Mouse (Mus musculus) limb, embryonic 14.5 days (tissue): ENCODE measurements around the gene Lsg1. TPM values are rescaled to one million over a fixed set of nuclear protein-coding genes. Genes with fewer than 3 reads are reported as not detected.

Experiments
- ATAC-seq: fragments of 200-750 bp; cut with Nextera tagmentation; 2 replicates; pipeline ENCODE4 v1.8.0; 2017; ENCODE audit warnings: low read depth, moderate number of reproducible peaks, moderate TSS enrichment; ENCODE audit not compliant: low FRiP score
- DNase-seq: peaks from one replicate; pipeline ENCODE4 v3.0.0-alpha.2; 2015; ENCODE audit warnings: low spot score
- H3K27ac ChIP-seq: fragments of 300-500 bp; sonication (generic); replicated peaks from 2 replicates; pipeline ENCODE4 v1.5.1; 2014; ENCODE audit warnings: low read depth, mild to moderate bottlenecking, low read length, moderate library complexity, mixed read lengths
- H3K27me3 ChIP-seq: fragments of 300-500 bp; sonication (generic); 2 replicates; pipeline ENCODE4 v1.6.1; 2014; ENCODE audit warnings: low read length, mixed read lengths; ENCODE audit not compliant: control insufficient read depth, insufficient read depth
- H3K36me3 ChIP-seq: fragments of 300-500 bp; sonication (generic); 2 replicates; pipeline ENCODE4 v1.6.1; 2014; ENCODE audit warnings: mild to moderate bottlenecking, low read length, moderate library complexity, mixed read lengths; ENCODE audit not compliant: control insufficient read depth, insufficient read depth
- H3K4me1 ChIP-seq: fragments of 300-500 bp; sonication (generic); 2 replicates; pipeline ENCODE4 v1.6.1; 2014; ENCODE audit warnings: antibody characterized with exemption, low read length, mixed read lengths; ENCODE audit not compliant: control insufficient read depth, insufficient read depth
- H3K4me2 ChIP-seq: fragments of 300-500 bp; sonication (generic); replicated peaks from 2 replicates; pipeline ENCODE4 v1.6.1; 2014; ENCODE audit warnings: low read depth, mild to moderate bottlenecking, low read length, moderate library complexity; ENCODE audit not compliant: severe bottlenecking
- H3K4me3 ChIP-seq: fragments of 300-500 bp; sonication (generic); replicated peaks from 2 replicates; pipeline ENCODE4 v1.5.1; 2014; ENCODE audit warnings: low read length
- H3K9ac ChIP-seq: fragments of 300-500 bp; sonication (generic); 2 replicates; pipeline ENCODE4 v1.6.1; 2014; ENCODE audit warnings: mild to moderate bottlenecking, low read depth, low read length, moderate library complexity; ENCODE audit not compliant: severe bottlenecking
- H3K9me3 ChIP-seq: fragments of 300-500 bp; sonication (generic); 2 replicates; pipeline ENCODE4 v1.6.1; 2016; ENCODE audit warnings: low read length; ENCODE audit not compliant: control insufficient read depth
- POLR2A ChIP-seq: fragments of 200-500 bp; IDR thresholded peaks from 2 replicates; pipeline ENCODE4 v1.8.0; 2012; ENCODE audit warnings: inconsistent platforms, mild to moderate bottlenecking, moderate library complexity, borderline replicate concordance; ENCODE audit not compliant: insufficient read depth, insufficient read length; ENCODE audit errors: extremely low read depth
- WGBS: fragments of 180-500 bp; shearing (Covaris S2); extraction: QIAGEN DNeasy Blood & Tissue Kit; methylation state at CpG from one replicate; pipeline ENCODE4 v1.1.7; 2014; 5-methylcytosine and 5-hydroxymethylcytosine counted together
- polyA plus RNA-seq, 2 experiments: library from polyadenylated mRNA; depleted of rRNA in 1 of 2; stranded (reverse) in 1 of 2; unstranded in 1 of 2; fragments of >200 nt; fragmentation: Nextera tagmentation in 1 of 2; extraction: Ambion mirVana in 1 of 2; gene quantifications; 2 replicates each; pipeline versions ENCODE4 v1.2.1 to v1.2.3; 2012 to 2014

The Lsg1 gene
- polyA plus RNA-seq, 2 experiments: 36.3 to 64.2 TPM

DNA sequence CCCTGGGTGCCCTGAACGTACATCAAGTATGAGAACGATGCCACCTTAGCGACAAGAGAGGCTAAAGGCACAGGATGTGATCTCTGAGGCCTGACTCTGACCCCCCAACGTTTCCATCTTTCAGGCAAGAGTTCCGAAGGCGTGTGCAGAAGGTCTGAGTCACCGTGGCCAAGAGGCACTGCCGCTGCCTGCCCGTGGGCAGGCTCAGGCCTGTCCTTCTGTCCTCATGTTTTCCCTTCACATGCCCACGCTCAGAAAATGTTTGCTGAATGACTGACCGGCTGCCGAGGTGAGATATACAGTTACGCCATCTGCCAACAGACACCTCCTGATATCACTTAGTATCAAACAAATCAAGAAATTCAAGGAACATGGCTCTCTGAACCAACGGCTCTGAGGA is 61.6 kb downstream of the Lsg1 start:
- Histone ChIP-seq H3K27ac (no peak overlapping the region), H3K27me3 (no peaks in the 10 kb centered on the region), H3K4me2 (no peak overlapping the region), H3K4me3 (no peak overlapping the region), H3K9ac (no peak overlapping the region), H3K9me3 (no peaks in the 10 kb centered on the region), H3K4me1 (no peaks in the 10 kb centered on the region), H3K36me3 (peaks cover 3% of the 10 kb centered on the region; the same call in 1 of the 2 replicates)
- ATAC-seq (no peak), DNase-seq (no peak)
- TF ChIP-seq POLR2A: no peak
- 77% methylated on average over 14 of the region's 14 CpGs for WGBS

DNA sequence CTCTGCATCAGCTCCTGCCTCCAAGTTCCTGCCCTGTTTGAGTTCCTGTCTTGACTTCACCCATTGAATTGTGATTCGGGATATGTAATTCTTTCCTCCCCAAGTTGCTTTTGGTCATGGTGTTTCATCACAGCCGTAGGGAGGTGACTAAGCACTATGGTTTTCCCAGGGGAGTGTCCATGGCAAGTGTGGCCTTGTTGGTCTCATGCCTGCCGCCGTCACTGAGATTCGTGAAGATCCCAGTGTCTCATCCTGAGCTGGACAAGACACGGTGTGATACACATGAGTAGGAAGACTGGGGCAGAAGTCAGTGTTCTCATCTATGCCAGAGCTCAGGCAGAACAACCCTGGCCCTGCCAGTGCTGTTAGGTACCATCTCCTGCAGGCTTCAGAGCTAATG is 62.9 kb downstream of the Lsg1 start:
- no peak overlapping the region for H3K27ac ChIP-seq
- 95% methylated on average over 6 of the region's 6 CpGs for WGBS

DNA sequence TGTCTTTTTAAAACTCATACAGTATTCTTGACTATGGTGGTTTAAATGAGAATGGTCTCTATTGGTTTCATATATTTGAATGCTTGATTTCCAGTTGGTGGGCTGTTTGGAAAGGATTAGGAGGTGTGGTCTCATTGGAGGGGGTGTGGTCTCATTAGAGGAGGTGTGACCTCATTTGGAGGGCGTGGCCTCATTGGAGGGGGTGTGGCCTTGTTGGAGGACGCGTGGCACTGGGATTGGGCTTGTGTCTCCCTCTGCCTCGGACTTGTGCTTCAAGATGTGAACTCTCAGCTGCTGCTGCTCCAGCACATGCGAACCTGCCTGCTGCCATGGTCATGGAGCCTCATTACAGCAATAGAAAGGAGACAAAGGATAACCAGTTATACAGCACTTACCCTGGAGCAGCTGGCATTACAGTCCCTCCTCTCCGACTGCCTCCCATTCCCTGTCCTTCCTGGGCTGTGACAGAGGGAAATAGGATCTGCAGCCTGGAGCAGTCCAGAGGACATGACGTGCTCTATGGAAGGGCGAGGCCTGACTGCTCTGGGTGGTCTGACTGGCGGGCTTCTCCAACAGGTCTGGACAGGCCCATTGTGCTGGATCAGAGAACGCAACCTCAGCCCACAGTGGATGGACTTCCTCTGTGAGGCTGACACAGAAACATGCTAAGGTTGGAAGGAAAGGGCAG is 65.0 kb downstream of the Lsg1 start:
- Histone ChIP-seq H3K27ac (no peak overlapping the region), H3K4me1 (peaks cover 4% of the 10 kb centered on the region; the same call in 1 of the 2 replicates), H3K4me3 (no peak overlapping the region), H3K9me3 (no peaks in the 10 kb centered on the region), H3K9ac (no peak overlapping the region), H3K36me3 (no peaks in the 10 kb centered on the region), H3K27me3 (no peaks in the 10 kb centered on the region), H3K4me2 (no peak overlapping the region)
- DNase-seq (no peak), ATAC-seq (no peak)
- WGBS: 66% methylated on average over 10 of the region's 10 CpGs
- no peak for TF ChIP-seq POLR2A

More for the DNA sequence above, 62.9 kb downstream of the Lsg1 start:
- no peak overlapping the region for H3K4me3 ChIP-seq
- H3K9ac ChIP-seq: no peak overlapping the region
- no peak for DNase-seq
- no peaks in the 10 kb centered on the region for H3K9me3 ChIP-seq
- H3K27me3 ChIP-seq: no peaks in the 10 kb centered on the region
- no peak overlapping the region for H3K4me2 ChIP-seq
- no peak for ATAC-seq
- TF ChIP-seq POLR2A: no peak
- peaks cover 3% of the 10 kb centered on the region; the same call in 1 of the 2 replicates for H3K36me3 ChIP-seq
- no peaks in the 10 kb centered on the region for H3K4me1 ChIP-seq

DNA sequence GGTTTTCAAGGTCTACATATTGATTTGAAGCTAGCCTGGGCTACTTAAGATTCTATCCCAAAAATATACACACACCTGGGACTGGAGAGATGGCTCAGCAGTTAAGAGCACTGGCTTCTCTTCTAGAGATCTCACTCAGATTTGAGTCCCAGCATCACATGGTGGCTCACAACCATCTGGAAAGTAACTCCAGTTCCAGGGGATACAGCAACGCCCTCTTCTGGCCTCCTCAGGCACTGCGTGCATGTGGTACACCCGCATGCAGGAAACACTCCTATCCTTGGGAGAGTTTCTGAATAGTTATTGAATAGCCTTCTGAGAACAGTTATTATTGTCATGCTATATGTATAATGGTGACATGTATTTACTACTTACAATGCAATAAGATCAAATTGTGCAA is 66.2 kb downstream of the Lsg1 start:
- Histone ChIP-seq H3K4me3 (no peak overlapping the region), H3K9ac (no peak overlapping the region), H3K9me3 (no peaks in the 10 kb centered on the region), H3K27me3 (no peaks in the 10 kb centered on the region), H3K36me3 (no peaks in the 10 kb centered on the region; the same call in 1 of the 2 replicates), H3K4me2 (no peak overlapping the region), H3K27ac (no peak overlapping the region), H3K4me1 (peaks cover 4% of the 10 kb centered on the region; the same call in 1 of the 2 replicates)
- no peak for TF ChIP-seq POLR2A
- WGBS: 65% methylated on average over 3 of the region's 3 CpGs
- no peak for ATAC-seq
- DNase-seq: no peak

DNA sequence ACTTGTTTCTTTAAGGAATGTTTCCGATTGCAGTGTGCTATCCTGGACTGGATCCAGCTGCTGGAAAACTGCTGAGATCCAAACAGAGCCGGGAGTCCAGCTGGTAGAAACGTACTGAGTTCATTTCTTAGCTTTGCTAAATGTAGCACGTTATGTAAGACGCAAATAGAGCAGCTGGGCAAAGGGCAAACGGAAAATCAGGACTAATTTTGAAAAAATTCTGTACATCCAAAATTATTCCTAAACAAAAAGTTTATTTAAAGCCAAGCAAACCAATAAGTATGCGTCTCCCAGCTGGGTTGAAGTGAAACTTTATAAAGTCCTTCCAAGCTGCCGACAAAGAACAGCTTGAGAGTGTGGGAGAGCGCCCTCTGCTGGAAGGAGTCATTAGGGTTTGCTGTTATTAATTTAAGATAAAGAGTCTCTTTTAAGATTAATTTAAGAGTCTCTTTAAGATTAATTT is 67.0 kb downstream of the Lsg1 start:
- no peak for TF ChIP-seq POLR2A
- Histone ChIP-seq H3K9ac (0 out of 2 replicates have a peak overlapping the region, but pooled peaks have one; percentile 12), H3K9me3 (no peaks in the 10 kb centered on the region), H3K4me1 (peaks cover 4% of the 10 kb centered on the region; the same call in 1 of the 2 replicates), H3K27me3 (no peaks in the 10 kb centered on the region), H3K4me2 (peak overlapping the region; percentile 41), H3K27ac (no peak overlapping the region; the same call in 1 of the 2 replicates), H3K4me3 (peak overlapping the region; percentile 6; the same call in 1 of the 2 replicates), H3K36me3 (no peaks in the 10 kb centered on the region; the same call in 1 of the 2 replicates)
- ATAC-seq (peak; percentile 51; the same call in 1 of the 2 replicates), DNase-seq (peak; percentile 82)
- 13% methylated on average over 9 of the region's 9 CpGs for WGBS
